8 mouse cellular contexts compared by ENCODE assay signal in the genomic region with DNA sequence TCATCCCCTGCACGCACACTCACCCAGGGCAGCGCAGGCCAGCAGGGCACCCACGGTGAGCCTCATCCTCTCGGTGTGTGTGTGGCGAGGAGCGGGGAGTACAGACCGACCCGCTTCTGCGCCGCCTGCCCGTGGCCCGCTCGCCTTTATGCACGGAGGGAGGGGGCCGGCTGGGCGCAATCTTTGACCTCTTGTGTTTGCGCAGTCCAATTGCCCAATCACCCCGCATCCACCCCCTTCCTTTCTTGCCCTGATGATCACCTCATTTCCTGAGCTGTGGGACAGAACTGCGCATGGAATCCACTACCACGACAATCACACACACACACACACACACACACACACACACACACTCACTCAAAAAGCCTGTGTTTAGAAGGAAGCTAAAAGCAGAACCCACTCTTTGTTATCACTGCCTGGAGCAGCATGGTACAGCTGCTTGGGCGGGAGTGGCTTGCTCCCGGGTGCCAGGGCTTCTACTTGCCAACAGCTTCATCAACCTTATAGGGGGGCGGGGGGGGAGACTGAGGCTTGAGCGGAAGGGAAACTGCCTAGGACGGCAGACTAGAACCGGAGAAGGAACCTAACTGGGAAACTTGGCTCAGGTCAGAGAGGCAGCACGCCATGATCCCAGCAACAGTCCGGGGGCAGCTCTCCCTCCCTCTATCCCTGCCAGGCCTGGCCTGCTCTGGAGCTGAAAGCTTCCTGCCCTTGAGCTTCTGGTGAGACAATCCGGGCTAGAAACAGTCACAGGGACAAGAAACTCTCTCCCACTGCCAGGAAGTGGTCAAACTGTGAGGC. TPM values are rescaled to one million over a fixed set of nuclear protein-coding genes. Genes with fewer than 3 reads are reported as not detected.
DNase-seq lines count a peak whose midpoint lies in the region; ATAC-seq and TF ChIP-seq lines count a peak whose summit lies in the region.

A gene (minus strand): TSS at position 157 of the 801 bp plus-strand sequence.
A gene (minus strand): TSS at position 294 of the 801 bp plus-strand sequence.

- TF ChIP-seq POLR2A in brain, embryonic 14.5 days (IDR thresholded peaks at IDR 0.05; ENCODE audit: borderline replicate concordance, extremely low read depth, insufficient read depth, insufficient read length, poor library complexity, severe bottlenecking) = no peak

- peak; percentile 70 for DNase-seq in brain, embryonic 14.5 days (ENCODE audit: low read depth)
- DNase-seq in heart, postnatal 36 days = peak; percentile 51 to 56
- peak; percentile 47 to 77 for DNase-seq in layer of hippocampus, adult 18-20 months (ENCODE audit: low spot score in 2 of 2)
- peak; percentile 26 for DNase-seq in neural tube, embryonic 10.5 days (ENCODE audit: extremely low spot score, low spot score)
- DNase-seq in thymus, postnatal 14 days = peak; percentile 35

- H3K4me3 ChIP-seq in E14TG2a.4 (replicated peaks; ENCODE audit: low read length) = peak within 1 kb of the TSS; percentile 61
- H3K4me3 ChIP-seq in forebrain, embryonic 13.5 days = peak within 1 kb of the TSS; percentile 16; the same call in 1 of the 2 replicates
- peak within 1 kb of the TSS; percentile 47 for H3K4me3 ChIP-seq in liver, embryonic 16.5 days (ENCODE audit: low read depth, low read length)

- 0 out of 2 replicates have a peak within 1 kb of the TSS, but pooled peaks have one; percentile 20 for H3K27ac ChIP-seq in forebrain, embryonic 13.5 days
- peak within 1 kb of the TSS; percentile 81 for H3K27ac ChIP-seq in liver, embryonic 16.5 days (ENCODE audit: low read length)

- no peaks in the 10 kb centered on the region; the same call in 1 of the 2 replicates for H3K9me3 ChIP-seq in E14TG2a.4 (ENCODE audit: low read length)
- H3K9me3 ChIP-seq in forebrain, embryonic 13.5 days (replicated peaks) = no peaks in the 10 kb centered on the region
- H3K9me3 ChIP-seq in liver, embryonic 16.5 days (replicated peaks; ENCODE audit: control insufficient read depth, low read length) = no peaks in the 10 kb centered on the region

- ATAC-seq in forebrain, embryonic 13.5 days = peak; percentile 70
- ATAC-seq in liver, embryonic 16.5 days (ENCODE audit: low read depth) = peak; percentile 72

- peaks cover 52% of the 10 kb centered on the region for H3K4me1 ChIP-seq in E14TG2a.4 (replicated peaks; ENCODE audit: low read depth, low read length)
- peaks cover 5% of the 10 kb centered on the region; the same call in 1 of the 2 replicates for H3K4me1 ChIP-seq in forebrain, embryonic 13.5 days
- H3K4me1 ChIP-seq in liver, embryonic 16.5 days (ENCODE audit: control insufficient read depth, low read depth, low read length) = peaks cover 12% of the 10 kb centered on the region

- H3K27me3 ChIP-seq in E14TG2a.4 (ENCODE audit: insufficient read depth, low read length) = peaks cover 40% of the 10 kb centered on the region
- H3K27me3 ChIP-seq in forebrain, embryonic 13.5 days = no peaks in the 10 kb centered on the region
- H3K27me3 ChIP-seq in liver, embryonic 16.5 days (ENCODE audit: control insufficient read depth, insufficient read depth, low read depth, low read length) = no peaks in the 10 kb centered on the region

- intact Hi-C loops in heart, postnatal 36 days (cut with DNase I) = no loop called here

- no peak for TF ChIP-seq CTCF in E14TG2a.4 (conservative IDR thresholded peaks at IDR 0.05; ENCODE audit: low read length)
- no peak for TF ChIP-seq CTCF in brain, embryonic 14.5 days (IDR thresholded peaks at IDR 0.05; ENCODE audit: borderline replicate concordance, extremely low read depth, insufficient read depth, insufficient read length)

- peak within 1 kb of the TSS; percentile 35 for H3K4me2 ChIP-seq in forebrain, embryonic 13.5 days
- H3K4me2 ChIP-seq in liver, embryonic 16.5 days (ENCODE audit: low read depth, low read length) = peak within 1 kb of the TSS; percentile 49

- H3K36me3 ChIP-seq in E14TG2a.4 (ENCODE audit: insufficient read depth, low read length) = no peaks in the 10 kb centered on the region
- H3K36me3 ChIP-seq in forebrain, embryonic 13.5 days (ENCODE audit: poor library complexity, severe bottlenecking) = no peaks in the 10 kb centered on the region
- H3K36me3 ChIP-seq in liver, embryonic 16.5 days (ENCODE audit: control insufficient read depth, insufficient read depth) = no peaks in the 10 kb centered on the region

- H3K9ac ChIP-seq in forebrain, embryonic 13.5 days = peak within 1 kb of the TSS; percentile 30; the same call in 1 of the 2 replicates
- H3K9ac ChIP-seq in liver, embryonic 16.5 days (ENCODE audit: low read depth, low read length) = peak within 1 kb of the TSS; percentile 43

- 64% methylated on average over 29 of the region's 29 CpGs for WGBS in forebrain, embryonic 13.5 days
- 8% methylated on average over 29 of the region's 29 CpGs for WGBS in liver, embryonic 16.5 days (ENCODE audit: insufficient replicate concordance)

RNA-seq across cellular contexts. Expression of the first gene that starts in this region (rescaled TPM):
- polyA plus RNA-seq in brain, embryonic 14.5 days (2012; rRNA removed) = not detected in 2 replicates
- 3.3 TPM in 1 of 2 replicates, not detected in the other for polyA plus RNA-seq in forebrain, embryonic 13.5 days (2015; fragmentation: Nextera tagmentation; extraction: Ambion mirVana)
- total RNA-seq in heart, postnatal 36 days (2021) = 1 to 10 TPM; 6.7 to 8.7 TPM
- total RNA-seq in layer of hippocampus, adult 18-20 months (2021) = 10 to 100 TPM; 11.5 TPM
- 1.8 and 3.4 TPM in 2 replicates for polyA plus RNA-seq in liver, embryonic 16.5 days (2015; fragmentation: Nextera tagmentation; extraction: Ambion mirVana)

RNA-seq across cellular contexts. Expression of the second gene that starts in this region (rescaled TPM):
- 10.2 and 19.0 TPM in 2 replicates for polyA plus RNA-seq in brain, embryonic 14.5 days (2012; rRNA removed)
- polyA plus RNA-seq in forebrain, embryonic 13.5 days (2015; fragmentation: Nextera tagmentation; extraction: Ambion mirVana) = 15.7 and 23.3 TPM in 2 replicates
- 10 to 100 TPM; 53.3 to 56.3 TPM for total RNA-seq in heart, postnatal 36 days (2021)
- 100 to 1,000 TPM; 283 to 288 TPM for total RNA-seq in layer of hippocampus, adult 18-20 months (2021)
- polyA plus RNA-seq in liver, embryonic 16.5 days (2015; fragmentation: Nextera tagmentation; extraction: Ambion mirVana) = 18,368 and 22,262 TPM in 2 replicates

Comparison
In these comparisons a context has a peak if more than half of its experiments do, and no peak if none do; other contexts are left out.
1. Peak in every context shown above with its lines: DNase-seq, ATAC-seq, H3K4me3 ChIP-seq and H3K27ac ChIP-seq.
2. RNA of the second gene that starts in this region (total RNA-seq): 283 to 288 TPM in layer of hippocampus, adult 18-20 months; 53.3 to 56.3 TPM in heart, postnatal 36 days; every median in the first group is over 4 times any median in the second.
3. RNA of the second gene that starts in this region (polyA plus RNA-seq): 18,368 to 22,262 TPM in liver, embryonic 16.5 days; 10.2 to 19.0 TPM in brain, embryonic 14.5 days and 15.7 to 23.3 TPM in forebrain, embryonic 13.5 days; every median in the first group is over 100 times any median in the second.